Mouse (Mus musculus): ENCODE results near the gene Plau. TPM values are rescaled to one million over a fixed set of nuclear protein-coding genes. Genes with fewer than 3 reads are reported as not detected.
A peak's percentile ranks its signal among the peaks of the same experiment; 100 is the strongest.

The Plau gene
- total RNA-seq, 2 experiments from 2014 or later: 3.7 to 4.6 TPM

GRCm38 (mm10) chr14:20844126-20844525 lies 7.7 kb downstream of the Plau start:
- no peak for DNase-seq (ENCODE audit: low spot score in 2 of 2)

- DNase-seq (ENCODE audit: low spot score in 2 of 2): no peak
Measured at GRCm38 (mm10) chr14:20844671-20845576, 8.5 kb downstream of the Plau start.

GRCm38 (mm10) chr14:20845577-20846088 lies 9.2 kb downstream of the Plau start:
- no peak for DNase-seq (ENCODE audit: low spot score in 2 of 2)

GRCm38 (mm10) chr14:20846214-20846613 lies 9.8 kb downstream of the Plau start:
- no peak for DNase-seq (ENCODE audit: low spot score in 2 of 2)

GRCm38 (mm10) chr14:20847637-20848129 lies 11.2 kb downstream of the Plau start:
- DNase-seq (ENCODE audit: low spot score in 2 of 2): no peak

- no peak for DNase-seq (ENCODE audit: low spot score in 2 of 2)
Measured at GRCm38 (mm10) chr14:20849753-20850152, 13.3 kb downstream of the Plau start.

GRCm38 (mm10) chr14:20850498-20850897 lies 14.0 kb downstream of the Plau start:
- no peak for DNase-seq (ENCODE audit: low spot score in 2 of 2)

GRCm38 (mm10) chr14:20851776-20852175 lies 15.3 kb downstream of the Plau start:
- DNase-seq (ENCODE audit: low spot score in 2 of 2): no peak

- DNase-seq (ENCODE audit: low spot score in 2 of 2): no peak
Measured at GRCm38 (mm10) chr14:20861152-20861551, 24.7 kb downstream of the Plau start.

GRCm38 (mm10) chr14:20861559-20861958 lies 25.1 kb downstream of the Plau start:
- DNase-seq (ENCODE audit: low spot score in 2 of 2): no peak

- no peak for DNase-seq (ENCODE audit: low spot score in 2 of 2)
Measured at GRCm38 (mm10) chr14:20863306-20864065, 27.0 kb downstream of the Plau start.

- no peak for DNase-seq (ENCODE audit: low spot score in 2 of 2)
Measured at GRCm38 (mm10) chr14:20864192-20864591, 27.7 kb downstream of the Plau start.

- DNase-seq (ENCODE audit: low spot score in 2 of 2): no peak
Measured at GRCm38 (mm10) chr14:20865604-20866003, 29.1 kb downstream of the Plau start.

GRCm38 (mm10) chr14:20866365-20866764 lies 29.9 kb downstream of the Plau start:
- no peak for DNase-seq (ENCODE audit: low spot score in 2 of 2)

- DNase-seq (ENCODE audit: low spot score in 2 of 2): no peak
Measured at GRCm38 (mm10) chr14:20870110-20870509, 33.6 kb downstream of the Plau start.

GRCm38 (mm10) chr14:20871495-20871894 lies 35.0 kb downstream of the Plau start:
- DNase-seq (ENCODE audit: low spot score in 2 of 2): no peak

GRCm38 (mm10) chr14:20873307-20873706 lies 36.8 kb downstream of the Plau start:
- DNase-seq (ENCODE audit: low spot score in 2 of 2): peak; percentile 84 to 89

GRCm38 (mm10) chr14:20873931-20874330 lies 37.5 kb downstream of the Plau start:
- no peak for DNase-seq (ENCODE audit: low spot score in 2 of 2)

GRCm38 (mm10) chr14:20884691-20885090 lies 48.2 kb downstream of the Plau start:
- no peak for DNase-seq (ENCODE audit: low spot score in 2 of 2)

GRCm38 (mm10) chr14:20885091-20885888 lies 48.8 kb downstream of the Plau start:
- no peak for DNase-seq (ENCODE audit: low spot score in 2 of 2)

GRCm38 (mm10) chr14:20886266-20886665 lies 49.8 kb downstream of the Plau start:
- DNase-seq (ENCODE audit: low spot score in 2 of 2): peak in 1 of 2 experiments; percentile 12
